Mouse (Mus musculus) kidney, adult 18-20 months (tissue): ENCODE results near the gene Sh2b1.

Experiments
- DNase-seq: peaks from one replicate; pipeline ENCODE4 v3.0.0; 2021

Sh2b1 gene

DNA sequence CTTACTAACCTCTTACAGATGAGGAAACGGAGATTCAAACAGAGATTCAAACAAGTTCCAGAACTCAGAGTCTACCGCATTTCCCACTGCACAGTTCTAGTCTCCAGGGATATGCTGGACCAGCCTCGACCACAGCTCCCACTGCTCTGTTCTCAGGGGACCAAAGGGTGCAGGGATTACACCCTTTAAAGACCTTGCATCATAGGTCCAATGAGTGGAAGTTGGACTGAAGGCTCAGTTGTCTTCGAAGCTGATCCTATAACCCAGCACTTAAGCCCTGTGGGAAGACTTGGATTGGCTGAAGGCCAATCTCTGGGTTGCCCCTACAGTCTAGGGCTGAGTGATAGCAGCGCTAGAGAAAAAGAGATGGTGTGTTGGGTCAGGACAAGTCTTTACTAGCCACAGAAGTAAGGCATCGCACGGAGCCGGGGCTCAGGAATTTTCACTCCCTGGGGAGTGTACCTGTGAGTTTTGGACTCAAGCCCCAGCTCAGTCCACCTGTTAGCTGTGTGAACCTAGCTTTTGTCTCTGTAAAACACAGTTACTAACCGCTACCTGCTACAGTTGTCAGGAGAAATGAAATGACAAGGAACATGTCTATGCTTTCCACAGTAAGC is 1.6 kb downstream of the Sh2b1 start:
- no peak for DNase-seq

DNA sequence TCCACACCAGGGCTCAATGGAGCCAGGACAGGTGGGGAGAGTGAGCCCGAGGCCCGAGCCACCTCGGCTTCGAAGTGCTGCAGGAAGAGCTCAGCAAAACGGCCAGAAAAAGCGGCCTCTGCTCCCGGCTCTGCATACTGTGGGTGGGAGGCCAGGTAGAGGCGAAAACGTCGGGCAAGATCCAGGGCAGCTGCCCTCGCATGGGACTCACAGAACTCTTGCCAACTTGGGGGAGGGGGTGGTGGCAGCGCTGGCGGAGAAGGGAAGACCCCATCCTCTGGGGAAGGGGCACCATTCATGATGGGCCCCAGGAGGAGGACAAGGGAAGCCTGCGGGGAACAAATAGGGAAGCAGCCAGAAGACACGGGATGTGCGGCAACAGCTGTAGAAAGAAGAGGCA is 2.5 kb downstream of the Sh2b1 start:
- DNase-seq, result no peak

DNA sequence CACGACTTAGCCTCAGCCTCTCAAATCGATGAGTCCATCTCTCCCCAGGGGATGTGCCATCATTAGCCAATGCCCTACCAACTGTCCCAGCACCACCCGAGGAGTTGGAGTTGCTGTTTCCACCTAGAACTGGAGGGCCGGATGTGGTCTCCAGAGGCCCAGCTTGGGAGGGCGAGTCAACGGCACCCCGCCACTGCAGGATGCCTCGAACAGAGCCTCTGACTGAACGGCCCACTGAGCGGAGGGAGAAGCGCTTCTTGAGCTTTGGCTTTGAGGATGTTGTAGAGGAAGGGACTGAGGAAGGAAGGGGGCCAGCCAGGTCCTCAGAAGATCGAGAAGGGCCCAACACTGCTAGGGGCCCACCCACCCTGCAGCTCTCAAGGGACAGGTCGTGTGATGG is 2.9 kb downstream of the Sh2b1 start:
- DNase-seq, result no peak

DNA sequence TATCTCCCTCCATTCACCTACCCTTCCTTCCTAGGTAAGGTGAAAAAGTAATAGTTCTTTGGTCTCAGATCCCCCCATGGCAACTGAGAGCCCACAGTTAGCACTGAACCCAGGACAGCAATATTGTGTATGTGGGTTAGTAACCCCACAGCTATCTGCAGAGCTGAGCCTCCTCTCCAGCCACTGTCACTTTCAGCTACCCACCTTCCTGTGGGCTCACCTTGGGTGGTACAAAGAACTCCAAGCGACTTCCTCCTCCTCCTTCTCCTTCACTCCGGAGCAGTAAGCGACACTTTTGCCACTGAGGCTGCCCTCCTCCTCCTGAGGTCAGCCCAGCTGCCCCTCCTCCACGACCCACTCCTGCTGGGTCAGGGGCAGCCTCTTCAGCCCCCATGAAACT is 3.4 kb downstream of the Sh2b1 start:
- no peak for DNase-seq

- no peak for DNase-seq
These were observed 3.9 kb downstream of the Sh2b1 start for GRCm38 (mm10) chr7:126471361-126471760.

GRCm38 (mm10) chr7:126470077-126470476 is 5.1 kb downstream of the Sh2b1 start:
- no peak for DNase-seq

DNA sequence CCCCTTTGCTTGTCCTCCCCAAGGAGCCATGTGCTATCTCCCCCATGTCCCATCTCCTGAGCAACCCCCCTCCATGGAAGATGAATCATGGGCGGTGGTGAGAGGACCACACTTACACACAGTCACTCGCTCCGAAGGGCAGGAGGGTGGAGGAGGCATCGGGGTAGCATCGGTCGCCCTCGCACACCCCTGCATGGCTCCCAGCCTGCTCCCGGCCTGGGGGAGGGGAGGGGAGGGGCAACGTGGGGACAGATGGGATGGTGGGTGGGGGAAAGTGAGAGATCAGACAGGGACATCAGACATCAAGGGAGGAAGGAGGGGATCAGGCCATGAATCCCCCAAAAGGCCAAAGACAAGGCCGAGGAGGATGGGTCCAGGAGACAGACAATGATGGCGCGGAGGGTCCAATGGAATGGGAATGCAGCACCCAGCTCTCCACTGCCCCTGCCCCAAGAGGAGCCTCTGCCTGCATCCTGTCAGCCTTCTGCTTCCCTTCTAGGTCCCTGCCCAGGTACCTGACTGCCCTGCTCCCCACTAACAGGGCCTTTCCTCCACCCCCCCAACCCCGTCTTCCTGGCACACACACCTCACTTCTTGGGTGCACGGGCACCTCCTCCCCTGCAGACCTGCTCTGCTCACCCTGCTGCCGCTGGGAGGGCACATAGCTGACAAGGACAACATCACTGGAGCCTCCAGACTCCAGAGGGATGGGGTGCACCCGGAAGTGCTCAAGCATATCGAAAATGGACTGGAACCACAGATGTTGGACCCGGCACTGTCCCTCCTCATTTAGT is 7.2 kb downstream of the Sh2b1 start:
- DNase-seq, result no peak

GRCm38 (mm10) chr7:126467271-126467670 is 8.0 kb downstream of the Sh2b1 start:
- DNase-seq, result peak; percentile 44

- DNase-seq, result no peak
These were observed 8.5 kb downstream of the Sh2b1 start for GRCm38 (mm10) chr7:126466707-126467106.

DNA sequence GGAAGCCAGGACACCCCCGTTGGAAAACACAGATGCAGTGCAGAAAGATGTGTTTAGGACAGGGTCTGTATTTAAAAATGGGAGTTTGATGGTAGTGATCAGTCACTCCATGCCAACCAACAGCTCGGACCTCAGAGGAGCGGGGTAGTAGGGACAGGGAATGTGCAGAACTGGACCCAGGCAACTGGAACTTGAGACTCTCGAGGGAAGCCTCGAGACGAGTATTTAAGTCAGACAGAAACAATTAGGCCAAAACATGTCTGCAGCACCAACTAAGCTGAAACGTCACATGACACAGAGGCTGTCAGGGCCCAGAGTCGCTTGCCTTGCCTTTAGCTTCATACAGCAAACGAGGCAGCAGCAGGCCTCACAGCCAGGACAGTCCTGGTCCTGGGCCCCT is 9.1 kb downstream of the Sh2b1 start:
- no peak for DNase-seq

- no peak for DNase-seq
These were observed 9.8 kb downstream of the Sh2b1 start for GRCm38 (mm10) chr7:126465246-126466030.

DNA sequence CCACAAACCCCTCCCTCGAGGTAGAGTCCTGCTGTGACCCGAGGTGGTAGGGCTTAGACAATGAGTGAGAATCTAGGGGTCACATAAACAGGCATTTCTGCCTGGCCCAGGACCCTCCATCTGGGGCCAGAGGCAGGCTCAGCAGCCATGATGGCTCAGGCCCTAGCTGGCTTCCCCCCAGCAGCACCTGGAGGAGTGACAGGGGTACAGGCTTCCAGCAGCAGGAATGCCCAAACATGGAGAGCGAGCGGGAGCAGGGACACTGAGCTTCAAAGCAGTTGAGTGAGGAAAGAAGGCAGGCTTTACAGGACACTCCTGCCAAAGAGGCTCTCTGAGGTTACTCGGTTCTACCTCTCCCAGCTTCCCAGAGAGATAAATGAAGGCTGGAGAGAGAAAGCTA is 10.4 kb downstream of the Sh2b1 start:
- DNase-seq, result no peak

DNA sequence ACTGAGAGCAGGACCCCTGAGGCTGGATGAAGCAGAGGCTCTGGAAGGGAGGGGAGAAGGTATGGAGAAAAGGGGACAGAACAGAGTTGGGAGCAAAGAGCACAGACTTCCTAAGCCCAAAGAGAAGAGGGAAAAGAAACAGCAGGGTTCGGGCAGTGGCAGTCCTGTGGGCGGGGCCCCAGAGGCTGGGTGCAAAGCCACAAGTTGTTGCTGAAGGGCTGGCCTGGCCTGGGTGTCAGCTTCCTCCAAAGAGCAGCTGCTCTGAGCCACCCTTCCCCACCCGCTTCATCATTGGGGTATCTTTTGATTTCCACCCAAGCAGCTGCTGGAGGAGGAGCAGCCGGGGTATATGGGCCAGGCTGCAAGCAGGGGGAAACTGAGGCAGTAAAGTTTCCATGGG is 11.1 kb downstream of the Sh2b1 start:
- no peak for DNase-seq

- no peak for DNase-seq
These were observed 11.7 kb downstream of the Sh2b1 start for GRCm38 (mm10) chr7:126463547-126463946.

DNA sequence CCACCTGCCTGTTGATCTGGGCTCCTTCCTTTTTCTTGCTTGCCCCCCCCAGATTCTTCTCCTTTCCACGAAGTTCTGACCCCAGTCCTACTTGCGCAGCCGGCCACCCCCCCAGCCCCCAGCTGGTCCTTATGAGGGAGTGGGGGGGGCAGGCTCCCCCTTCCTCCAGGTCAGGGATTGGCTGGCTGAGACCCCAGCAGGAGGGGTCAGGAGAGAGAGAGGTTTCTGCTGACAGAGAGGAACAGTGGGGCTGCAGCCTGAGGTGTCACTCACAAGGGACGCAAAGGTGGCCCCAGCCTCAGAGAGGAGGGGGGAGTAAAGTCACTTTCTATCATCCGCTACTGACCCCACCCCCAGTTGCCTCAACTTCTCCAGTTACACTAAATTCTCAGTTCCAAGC is 12.2 kb downstream of the Sh2b1 start, which contains the start of gene Atp2a1:
Gene Atp2a1, minus strand, starts transcription at position 105 of the 400 bp plus-strand sequence.
- DNase-seq, result no peak

- no peak for DNase-seq
These were observed 13.6 kb downstream of the Sh2b1 start for GRCm38 (mm10) chr7:126461626-126462025.

GRCm38 (mm10) chr7:126460623-126461399 is 14.4 kb downstream of the Sh2b1 start:
- DNase-seq, result no peak

DNA sequence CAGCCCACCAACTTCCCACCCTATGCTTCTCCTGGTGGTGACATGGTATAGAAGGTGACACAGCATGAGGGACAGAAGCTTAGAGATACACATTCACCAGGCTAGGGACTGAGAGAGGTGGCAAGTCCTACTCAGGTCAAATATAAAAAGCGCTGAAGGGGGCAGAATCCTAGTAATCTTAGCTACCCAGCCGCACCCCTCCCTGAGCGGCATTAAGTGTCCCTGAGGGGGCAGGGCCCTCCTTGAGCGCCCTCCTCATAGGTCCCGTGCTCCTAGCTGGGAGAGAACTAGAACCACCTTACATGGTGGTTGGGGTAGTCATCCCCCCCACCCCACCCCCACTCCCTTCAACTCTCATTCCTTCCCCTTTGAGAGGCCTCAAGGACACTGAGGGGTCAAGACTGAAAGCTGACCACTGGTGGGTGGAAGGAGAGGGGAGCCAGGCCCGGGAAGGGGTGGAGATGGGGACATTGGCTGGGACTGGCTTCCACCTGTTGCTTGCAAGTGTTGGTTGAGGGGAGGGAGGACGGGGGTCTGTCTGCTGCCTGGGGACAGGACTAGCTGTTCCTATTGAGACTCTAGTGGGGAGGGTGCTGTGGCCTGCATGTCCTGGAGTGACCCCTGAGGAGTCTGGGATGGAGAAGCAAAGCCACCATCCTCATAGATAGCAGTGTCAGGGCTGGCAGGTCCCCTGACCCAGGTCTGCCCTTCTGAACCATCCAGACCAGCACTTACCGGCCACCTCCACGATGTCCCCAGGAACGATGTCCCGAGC is 16.2 kb downstream of the Sh2b1 start:
- no peak for DNase-seq

DNA sequence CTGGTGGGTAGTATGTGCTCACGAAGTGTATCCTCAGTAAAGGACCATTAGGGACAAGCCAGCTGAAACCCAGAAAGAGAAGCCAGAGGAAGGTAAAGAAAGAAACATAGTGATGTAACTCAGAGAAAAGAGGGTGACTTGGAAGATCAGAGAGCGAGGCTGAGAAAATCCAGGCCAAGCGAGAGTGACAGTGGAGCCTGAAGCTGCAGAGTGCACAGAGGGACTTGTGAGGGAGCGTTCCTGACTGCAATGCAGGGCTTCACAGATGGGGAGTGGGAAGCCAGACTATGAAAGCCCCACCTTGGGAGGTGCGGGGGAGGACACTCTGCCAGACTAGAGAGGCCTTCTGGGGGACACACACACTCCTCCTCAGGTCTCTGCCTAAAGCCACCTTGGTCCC is 17.0 kb downstream of the Sh2b1 start:
- DNase-seq, result no peak

DNA sequence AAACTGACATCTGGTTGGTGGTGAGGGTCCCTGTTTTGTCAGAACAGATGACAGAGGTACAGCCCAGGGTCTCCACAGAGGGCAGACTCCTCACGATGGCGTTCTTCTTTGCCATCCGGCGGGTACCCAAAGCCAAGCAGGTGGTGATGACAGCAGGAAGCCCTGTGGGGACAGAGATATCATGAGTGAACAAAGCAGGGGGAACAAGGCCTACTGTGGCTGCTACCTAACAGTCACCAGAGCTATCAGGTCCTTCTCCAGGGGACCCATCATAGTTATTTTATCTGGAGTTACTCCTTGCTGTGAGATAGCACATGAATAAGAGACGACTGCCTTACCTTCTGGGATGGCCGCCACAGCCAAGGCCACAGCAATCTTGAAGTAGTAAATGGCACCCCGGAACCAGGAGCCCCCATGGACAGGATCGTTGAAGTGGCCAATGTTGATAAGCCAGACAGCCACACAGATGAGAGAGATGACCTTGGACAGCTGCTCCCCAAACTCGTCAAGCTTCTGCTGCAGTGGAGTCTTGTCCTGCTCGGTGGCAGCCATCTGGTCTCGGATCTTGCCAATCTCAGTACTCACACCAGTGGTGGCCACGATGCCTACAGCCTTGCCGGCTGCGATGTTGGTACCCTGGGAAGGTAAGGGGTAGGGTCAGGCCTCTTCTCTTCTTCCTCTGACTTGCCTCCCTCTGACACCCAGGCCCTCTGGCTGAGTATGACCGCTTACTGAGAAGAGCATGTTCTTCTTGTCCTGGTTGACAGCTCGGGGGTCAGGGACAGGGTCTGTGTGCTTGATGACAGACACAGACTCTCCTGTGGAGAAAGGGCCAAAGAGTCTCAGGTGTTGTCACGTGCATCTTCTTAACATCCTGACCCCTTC is 18.6 kb downstream of the Sh2b1 start:
- DNase-seq, result no peak

- DNase-seq, result no peak
These were observed 20.0 kb downstream of the Sh2b1 start for GRCm38 (mm10) chr7:126455242-126455641.
